Mouse (Mus musculus): Measurements from ENCODE around the gene Cluh. TPM values are rescaled to one million over a fixed set of nuclear protein-coding genes. Genes with fewer than 3 reads are reported as not detected.

Gene Cluh
- total and polyA plus RNA-seq, 3 experiments, result 63.1 to 151 (median 86.4) TPM

DNA sequence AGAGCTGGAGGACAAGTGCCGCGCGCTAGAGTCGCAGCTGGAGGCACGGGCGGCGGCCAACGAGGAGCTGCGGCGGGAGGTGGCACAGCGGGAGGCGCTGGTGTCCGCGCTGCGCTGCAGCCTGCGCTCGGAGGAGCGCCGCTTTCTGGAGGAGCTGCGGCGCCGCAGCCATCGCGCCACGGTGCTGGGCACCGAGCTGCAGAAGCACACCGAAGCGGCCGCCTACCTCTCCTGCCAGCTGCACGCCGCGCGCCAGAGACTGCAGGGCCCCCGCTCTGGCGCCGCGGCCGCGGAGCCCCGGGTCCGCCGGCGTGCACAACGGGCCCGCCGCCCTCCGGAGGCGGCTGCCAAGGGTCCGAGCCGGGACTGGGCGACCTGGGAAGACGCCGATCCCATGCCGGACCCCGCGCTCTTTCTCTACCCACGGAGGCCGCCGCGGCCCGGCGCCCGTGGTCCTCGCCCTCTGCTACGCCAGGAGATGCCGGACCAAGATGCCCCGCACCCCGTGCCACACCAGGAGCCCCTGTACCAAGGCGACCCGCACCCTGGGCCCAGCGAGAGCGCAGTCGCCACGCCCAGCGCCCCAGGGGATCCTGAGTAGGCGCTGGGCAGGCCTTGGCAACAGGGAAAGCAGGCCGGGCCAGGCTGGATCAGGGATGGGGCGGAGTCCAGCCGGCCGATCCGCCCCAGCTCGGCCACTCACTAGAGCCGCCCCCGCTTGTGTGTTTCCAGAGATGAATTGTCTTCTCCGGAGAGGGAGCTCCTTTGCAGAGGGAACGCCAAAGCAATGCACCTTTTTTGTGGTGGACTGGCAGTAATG lies 11.1 kb upstream of the Cluh start:
- Histone ChIP-seq H3K9ac (ENCODE audit: insufficient read depth, low read depth) (peak overlapping the region; percentile 36; the same call in 1 of the 2 replicates), H3K4me1 (ENCODE audit: control insufficient read depth in 1 of 2, insufficient read depth in 2 of 2) (peaks cover 10 to 28% of the 10 kb centered on the region in 2 experiments), H3K9me3 (replicated peaks; ENCODE audit: low read length) (no peaks in the 10 kb centered on the region), H3K4me3 (replicated peaks in 1 of 3; ENCODE audit: low read depth in 2 of 3, low read length in 2 of 3, poor library complexity in 1 of 3) (peak overlapping the region; percentile 39 to 64 (median 45)), H3K36me3 (replicated peaks in 1 of 2; ENCODE audit: control insufficient read depth in 1 of 2, insufficient read depth in 1 of 2, low read length in 1 of 2) (no peaks in the 10 kb centered on the region), H3K79me2 (replicated peaks; ENCODE audit: control insufficient read depth, extremely low read depth, insufficient read depth, poor library complexity, severe bottlenecking) (no peaks in the 10 kb centered on the region), H3K4me2 (ENCODE audit: insufficient read depth, low read depth, poor library complexity, severe bottlenecking) (peak overlapping the region; percentile 79), H3K27ac (ENCODE audit: insufficient read depth, low read depth) (no peak overlapping the region), H3K27me3 (replicated peaks) (peaks cover 68% of the 10 kb centered on the region)
- DNase-seq (ENCODE audit: extremely low read depth), result peak; percentile 49
- TF ChIP-seq NELFE (IDR thresholded peaks at IDR 0.05; ENCODE audit: low read depth, low read length) (peak; percentile 37; the same call in 1 of the 2 replicates), IRF4 (IDR thresholded peaks at IDR 0.05; ENCODE audit: low read depth, low read length) (peak; percentile 68), CHD1 (IDR thresholded peaks at IDR 0.05; ENCODE audit: low read depth, low read length) (no peak), ZKSCAN1 (IDR thresholded peaks at IDR 0.05; ENCODE audit: borderline replicate concordance, low read depth, low read length) (no peak), SMC3 (IDR thresholded peaks at IDR 0.05; ENCODE audit: low read depth, low read length) (peak; percentile 69), RCOR1 (conservative IDR thresholded peaks at IDR 0.05; ENCODE audit: low read depth, low read length) (no peak), POLR2AphosphoS2 (IDR thresholded peaks at IDR 0.05; ENCODE audit: low read depth, low read length) (no peak), MXI1 (IDR thresholded peaks at IDR 0.05; ENCODE audit: low read depth, low read length) (peak; percentile 56), ZNF384 (IDR thresholded peaks at IDR 0.05; ENCODE audit: low read depth, low read length) (no peak), ELF1 (IDR thresholded peaks at IDR 0.05; ENCODE audit: low read depth, low read length) (peak; percentile 41), SIN3A (IDR thresholded peaks at IDR 0.05; ENCODE audit: low read length) (peak; percentile 52), RAD21 (IDR thresholded peaks at IDR 0.05; ENCODE audit: low read depth, low read length) (peak; percentile 43), HCFC1 (IDR thresholded peaks at IDR 0.05; ENCODE audit: low read depth, low read length) (no peak), CTCF (conservative IDR thresholded peaks at IDR 0.05 in 1 of 2, IDR thresholded peaks at IDR 0.05 in 1 of 2; ENCODE audit: low read depth in 2 of 2, low read length in 2 of 2) (peak in 1 of 2 experiments; percentile 86; a peak in 2 of 4 replicates), UBTF (IDR thresholded peaks at IDR 0.05; ENCODE audit: low read depth, low read length) (peak; percentile 99), MAFK (IDR thresholded peaks at IDR 0.05; ENCODE audit: insufficient replicate concordance, low read length) (no peak), E2F4 (IDR thresholded peaks at IDR 0.05; ENCODE audit: insufficient replicate concordance, low read depth, low read length) (no peak), POLR2A (IDR thresholded peaks at IDR 0.05; ENCODE audit: low read depth, low read length) (no peak), BHLHE40 (IDR thresholded peaks at IDR 0.05; ENCODE audit: low read depth, low read length) (peak; percentile 53; the same call in 1 of the 2 replicates), TBP (conservative IDR thresholded peaks at IDR 0.05; ENCODE audit: low read depth, low read length) (0 out of 2 replicates have a peak, but pooled peaks have one; percentile 17), MEF2A (IDR thresholded peaks at IDR 0.05; ENCODE audit: borderline replicate concordance, low read depth, low read length) (no peak; the same call in 1 of the 2 replicates), TCF12 (IDR thresholded peaks at IDR 0.05; ENCODE audit: low read depth, low read length) (peak; percentile 59), PAX5 (IDR thresholded peaks at IDR 0.05; ENCODE audit: low read length) (no peak), ZMIZ1 (IDR thresholded peaks at IDR 0.05; ENCODE audit: low read depth, low read length) (no peak), NRF1 (IDR thresholded peaks at IDR 0.05; ENCODE audit: low read depth, low read length) (peak; percentile 67), MAX (IDR thresholded peaks at IDR 0.05; ENCODE audit: low read length) (peak; percentile 60; the same call in 1 of the 2 replicates)
- in situ Hi-C loops (cut with MboI; ENCODE audit: low pct_ligation_motif_present, low pct_unique_long_range_greater_than_20kb, low sequenced_read_pairs), result loop anchor here (25.0 kb wide), 1 partner anchor 524 kb away; the partner anchor contains the start of gene Hic1
- dilution Hi-C loops (cut with MboI; ENCODE audit: extremely low pct_ligation_motif_present, extremely low pct_unique_long_range_greater_than_20kb, low sequenced_read_pairs), result no loop called here

Measured in CH12.LX (cell line).